Mouse (Mus musculus) right cerebral cortex, postnatal 14 days (tissue): ENCODE data around the gene Kif20b.

Experiments used
- DNase-seq: peaks from one replicate; pipeline ENCODE4 v3.0.0; 2022

Gene Kif20b

GRCm38 (mm10) chr19:34920531-34920930 is 1.6 kb upstream of the Kif20b start:
- no peak for DNase-seq

GRCm38 (mm10) chr19:34921253-34921651 is 909 bp upstream of the Kif20b start:
- no peak for DNase-seq

- DNase-seq = no peak
Observed at GRCm38 (mm10) chr19:34922603-34922963, 422 bp downstream of the Kif20b start.

- DNase-seq = no peak
Observed at GRCm38 (mm10) chr19:34947206-34947605, 25.0 kb downstream of the Kif20b start.

- no peak for DNase-seq
Observed at GRCm38 (mm10) chr19:34953842-34954541, 31.8 kb downstream of the Kif20b start.

GRCm38 (mm10) chr19:34959369-34959768 is 37.2 kb downstream of the Kif20b start:
- DNase-seq = peak; percentile 12

- no peak for DNase-seq
Observed at GRCm38 (mm10) chr19:34984742-34985141, 62.6 kb downstream of the Kif20b start.

GRCm38 (mm10) chr19:34990443-34990842 is 68.3 kb downstream of the Kif20b start:
- DNase-seq = no peak

- DNase-seq = peak; percentile 48
Observed at GRCm38 (mm10) chr19:34992969-34993527, 70.9 kb downstream of the Kif20b start.

GRCm38 (mm10) chr19:35015058-35015457 is 92.9 kb downstream of the Kif20b start:
- DNase-seq = no peak

GRCm38 (mm10) chr19:35017474-35018208 is 95.5 kb downstream of the Kif20b start:
- no peak for DNase-seq

GRCm38 (mm10) chr19:35018209-35018581 is 96.0 kb downstream of the Kif20b start:
- DNase-seq = no peak
